Mouse (Mus musculus): ENCODE data around the gene Chn2. TPM values are rescaled to one million over a fixed set of nuclear protein-coding genes. Genes with fewer than 3 reads are reported as not detected.

Gene Chn2
- total RNA-seq, 1 experiment from 2014 or later: 4.8 TPM

- DNase-seq: no peak
Measured at GRCm38 (mm10) chr6:54202311-54203020, 163.1 kb downstream of the Chn2 start.

GRCm38 (mm10) chr6:54203316-54203715 lies 164.0 kb downstream of the Chn2 start:
- DNase-seq: no peak

GRCm38 (mm10) chr6:54203926-54204325 lies 164.6 kb downstream of the Chn2 start:
- DNase-seq: no peak

- DNase-seq: no peak
Measured at GRCm38 (mm10) chr6:54204931-54205330, 165.6 kb downstream of the Chn2 start.

- DNase-seq: no peak
Measured at GRCm38 (mm10) chr6:54205471-54205870, 166.1 kb downstream of the Chn2 start.

GRCm38 (mm10) chr6:54206221-54206738 lies 166.9 kb downstream of the Chn2 start:
- DNase-seq: no peak

GRCm38 (mm10) chr6:54208786-54209185 lies 169.4 kb downstream of the Chn2 start:
- no peak for DNase-seq

GRCm38 (mm10) chr6:54210971-54211370 lies 171.6 kb downstream of the Chn2 start:
- DNase-seq: no peak

- DNase-seq: no peak
Measured at GRCm38 (mm10) chr6:54211939-54212338, 172.6 kb downstream of the Chn2 start.

GRCm38 (mm10) chr6:54213743-54214142 lies 174.4 kb downstream of the Chn2 start:
- DNase-seq: no peak

DNA sequence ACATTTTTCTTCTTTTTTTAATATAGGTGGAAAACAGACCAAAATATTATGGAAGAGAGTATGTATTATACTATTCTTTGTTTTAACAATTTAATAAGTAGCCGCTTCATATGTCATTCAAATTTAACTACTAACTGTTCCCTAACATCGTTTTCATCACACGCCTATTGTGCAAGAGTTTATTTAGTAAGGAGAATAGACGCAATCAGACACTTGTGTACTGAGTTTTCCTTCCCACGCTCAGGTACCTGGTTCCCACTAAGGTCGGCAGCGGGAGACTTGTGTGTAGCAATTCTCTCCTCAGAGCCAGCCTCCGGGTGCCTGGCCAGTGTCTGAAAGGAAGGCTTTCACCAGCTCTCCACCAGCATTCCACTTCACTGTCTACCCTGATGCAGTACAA lies 176.3 kb downstream of the Chn2 start:
- DNase-seq: no peak

GRCm38 (mm10) chr6:54216512-54216911 lies 177.2 kb downstream of the Chn2 start:
- DNase-seq: no peak

DNA sequence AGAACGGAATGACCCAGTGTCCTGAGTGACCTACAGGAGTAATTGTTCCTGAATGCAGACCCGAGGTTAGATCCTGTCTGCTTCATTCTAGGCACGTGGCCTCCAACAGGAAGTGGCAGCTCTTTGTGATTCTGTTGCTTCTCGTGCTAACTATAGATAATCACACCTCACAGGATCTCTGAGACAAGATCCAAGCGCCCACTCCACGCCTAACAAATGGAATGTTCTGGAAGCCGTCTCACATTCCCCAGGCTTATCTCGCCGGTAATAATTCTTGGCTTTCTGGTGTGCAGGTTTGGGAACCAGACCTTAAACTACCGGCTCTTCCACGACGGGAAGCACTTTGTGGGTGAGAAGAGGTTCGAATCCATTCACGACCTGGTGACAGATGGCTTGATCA lies 180.8 kb downstream of the Chn2 start:
- no peak for DNase-seq

DNA sequence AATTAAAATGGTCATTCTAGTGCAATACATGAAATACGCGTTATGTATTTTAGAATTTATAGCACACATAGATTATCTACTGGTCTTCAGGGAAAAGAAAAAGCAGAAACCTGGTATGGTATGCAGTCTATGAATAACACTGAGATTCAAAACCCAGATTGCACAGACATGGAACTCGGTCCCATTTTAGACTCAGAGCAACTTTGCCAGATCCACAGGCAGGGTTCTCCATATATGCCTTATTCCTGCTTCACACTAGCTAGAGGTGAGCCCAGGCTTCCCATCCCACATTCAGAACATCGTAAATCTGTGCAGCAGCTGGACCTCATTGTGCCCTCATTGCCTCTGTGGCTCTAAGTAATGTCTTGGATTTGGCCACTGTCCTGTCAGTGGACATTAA lies 184.2 kb downstream of the Chn2 start:
- DNase-seq: no peak

GRCm38 (mm10) chr6:54224325-54224724 lies 185.0 kb downstream of the Chn2 start:
- DNase-seq: peak; percentile 30

DNA sequence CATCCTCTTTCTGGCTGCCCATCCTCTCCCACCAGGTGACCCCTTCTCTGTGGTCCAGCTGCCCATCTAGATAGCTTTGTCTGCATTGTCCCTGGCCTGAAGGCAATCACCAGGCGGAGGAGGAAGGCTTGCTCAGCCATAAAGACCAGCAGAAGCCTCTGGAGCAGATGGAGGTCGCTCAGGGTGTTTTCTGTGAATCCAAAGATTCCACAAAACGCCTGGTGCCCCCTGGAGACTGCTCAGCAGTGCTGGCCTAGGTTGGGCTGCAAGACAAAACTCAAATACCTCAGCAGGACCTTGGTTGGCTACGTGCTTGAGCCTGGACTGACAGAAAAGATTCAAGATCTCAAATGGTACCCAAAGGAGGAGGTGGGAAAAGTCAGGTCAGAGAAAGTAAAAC lies 186.0 kb downstream of the Chn2 start:
- no peak for DNase-seq

GRCm38 (mm10) chr6:54227061-54227460 lies 187.7 kb downstream of the Chn2 start:
- no peak for DNase-seq

GRCm38 (mm10) chr6:54228421-54228820 lies 189.1 kb downstream of the Chn2 start:
- DNase-seq: no peak

DNA sequence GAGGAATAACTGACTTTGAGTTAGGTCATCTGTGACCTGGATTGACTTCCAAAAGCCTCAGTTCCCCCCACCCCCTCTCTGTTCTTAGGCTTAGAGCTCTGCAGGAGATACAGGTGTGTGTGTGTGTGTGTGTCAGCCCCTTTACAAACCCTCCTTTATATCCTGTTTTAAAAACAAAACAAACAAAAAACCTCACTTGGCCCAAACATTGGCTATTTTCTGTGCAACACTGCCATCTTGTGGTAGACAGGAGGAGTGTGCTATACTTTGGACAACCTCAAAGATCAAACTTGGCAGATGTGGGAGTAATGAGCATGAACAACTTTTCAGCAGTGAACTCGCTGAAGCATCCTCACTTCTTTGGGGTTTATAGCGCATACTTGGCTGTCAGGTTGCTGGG lies 189.5 kb downstream of the Chn2 start:
- DNase-seq: no peak

- no peak for DNase-seq
Measured at GRCm38 (mm10) chr6:54231769-54232558, 192.6 kb downstream of the Chn2 start.

- DNase-seq: no peak
Measured at GRCm38 (mm10) chr6:54236441-54236840, 197.1 kb downstream of the Chn2 start.

- DNase-seq: no peak
Measured at GRCm38 (mm10) chr6:54241761-54242160, 202.4 kb downstream of the Chn2 start.

GRCm38 (mm10) chr6:54242286-54242685 lies 202.9 kb downstream of the Chn2 start:
- no peak for DNase-seq

All from adrenal gland, postnatal 25 days (tissue).